ENCODE assay signal across 8 mouse cellular contexts in the genomic region with DNA sequence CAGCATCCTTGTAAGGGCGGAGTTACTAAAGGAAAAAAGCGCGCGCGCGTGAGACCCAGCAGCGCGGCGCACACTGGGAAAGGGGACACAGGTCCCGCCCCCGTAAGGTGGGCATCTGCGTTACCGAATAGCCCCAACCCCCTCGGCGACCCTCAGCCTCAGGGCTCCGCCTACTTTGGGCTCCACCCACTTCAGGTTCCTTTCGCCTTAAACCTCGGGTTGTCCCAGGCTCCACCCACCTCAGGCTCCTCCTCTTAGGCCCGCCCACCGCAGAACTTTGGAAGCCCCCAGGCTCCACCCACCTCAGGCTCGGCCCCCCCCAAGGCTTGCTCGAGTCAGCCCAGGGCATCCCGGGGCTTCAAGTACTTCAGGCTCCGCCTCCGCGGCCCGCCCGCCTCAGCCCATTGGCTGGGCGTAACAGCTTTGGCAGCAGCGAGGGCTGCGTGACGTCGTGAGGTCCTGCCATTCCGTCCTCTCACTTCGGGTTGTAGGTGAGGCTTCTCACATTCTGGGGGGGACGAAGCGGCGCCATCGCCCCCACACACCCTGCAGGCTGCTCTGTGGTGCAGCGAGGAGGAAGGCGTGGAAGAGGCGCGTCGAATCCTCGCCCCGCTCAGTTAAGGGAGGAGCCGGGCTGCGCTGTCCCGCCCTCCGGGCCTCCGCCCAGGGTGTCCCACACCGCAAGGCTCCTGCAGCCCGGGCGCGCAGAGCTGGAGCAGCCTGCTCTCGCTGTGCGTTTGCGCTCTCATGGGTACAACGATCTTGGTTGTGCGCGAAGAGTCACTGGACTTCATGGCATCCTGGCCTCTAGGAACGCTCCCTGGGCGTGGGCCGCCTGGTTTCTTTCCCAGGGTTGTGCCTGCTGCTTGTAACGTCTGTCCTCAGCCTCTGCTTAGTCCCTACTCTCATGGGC. TPM values are rescaled to one million over a fixed set of nuclear protein-coding genes. Genes with fewer than 3 reads are reported as not detected.
DNase-seq lines count a peak whose midpoint lies in the region; ATAC-seq and TF ChIP-seq lines count a peak whose summit lies in the region.

No protein-coding gene starts in this region.

- WGBS in hindbrain, embryonic 13.5 days: under 1% methylated on average over 65 of the region's 65 CpGs

- peak overlapping the region; percentile 70 for H3K9ac ChIP-seq in hindbrain, embryonic 13.5 days

- no peaks in the 10 kb centered on the region for H3K36me3 ChIP-seq in hindbrain, embryonic 13.5 days

- POLR2A ChIA-PET in Patski (lab: Charles Lee): no interaction called here

- no peaks in the 10 kb centered on the region for H3K27me3 ChIP-seq in Patski
- H3K27me3 ChIP-seq in hindbrain, embryonic 13.5 days: 0 out of 2 replicates have a peak, but pooled peaks cover 3% of the 10 kb centered on the region

- H3K4me1 ChIP-seq in hindbrain, embryonic 13.5 days (replicated peaks): peaks cover 4% of the 10 kb centered on the region

- H3K9me3 ChIP-seq in hindbrain, embryonic 13.5 days: peaks cover 8% of the 10 kb centered on the region; the same call in 1 of the 2 replicates

- in situ Hi-C loops in Patski (cut with MboI; ENCODE audit: low pct_unique_long_range_greater_than_20kb): loop anchor here (25.0 kb wide), 1 partner anchor 1338 kb away; the partner anchor contains the start of gene Plk2

- H3K4me2 ChIP-seq in hindbrain, embryonic 13.5 days: peak overlapping the region; percentile 86

- H3K27ac ChIP-seq in hindbrain, embryonic 13.5 days: peak overlapping the region; percentile 67

- CTCF ChIA-PET in Patski (lab: Charles Lee): interaction anchor here (1.0 kb wide), 1 partner anchor 16 kb away, joined by 3 read pairs; no protein-coding TSS in a partner anchor

- H3K4me3 ChIP-seq in hindbrain, embryonic 13.5 days: peak overlapping the region; percentile 55

- no peak for TF ChIP-seq CTCF in Patski (IDR thresholded peaks at IDR 0.05)

- peak; percentile 99 for ATAC-seq in Patski
- ATAC-seq in hindbrain, embryonic 13.5 days (ENCODE audit: low FRiP score): peak; percentile 99

- peak; percentile 83 for DNase-seq in Patski (ENCODE audit: low read depth, low spot score)
- peak; percentile 97 for DNase-seq in cerebellum, postnatal 14 days
- peak; percentile 91 to 92 for DNase-seq in frontal cortex, postnatal 14 days (ENCODE audit: low spot score in 2 of 2)
- peak; percentile 73 to 84 for DNase-seq in layer of hippocampus, postnatal 25 days (ENCODE audit: extremely low spot score in 1 of 2, low spot score in 1 of 2)
- DNase-seq in lung, postnatal 25 days (ENCODE audit: low spot score): peak; percentile 98
- peak; percentile 98 for DNase-seq in retina, embryonic 14.5 days (ENCODE audit: low spot score)
- DNase-seq in thymus, postnatal 4 days: peak; percentile 99

RNA-seq across cellular contexts. Expression of gene Mier3, which starts 44.6 kb away (rescaled TPM):
- polyA plus RNA-seq in Patski (2021): 16.5 TPM
- 18.7 and 19.5 TPM in 2 replicates for polyA plus RNA-seq in hindbrain, embryonic 13.5 days (2015; fragmentation: Nextera tagmentation; extraction: Ambion mirVana)
- total RNA-seq in layer of hippocampus, postnatal 25 days (2021): 10 to 100 TPM; 24.0 to 30.4 TPM

Comparison
In these comparisons a context has a peak if more than half of its experiments do, and no peak if none do; other contexts are left out.
1. Peak in every context shown above with its lines: DNase-seq, ATAC-seq, H3K4me3 ChIP-seq and H3K27ac ChIP-seq.